Mouse (Mus musculus): ENCODE results near the gene Fam83f. TPM values are rescaled to one million over a fixed set of nuclear protein-coding genes. Genes with fewer than 3 reads are reported as not detected.

Gene Fam83f
- 0.19 TPM in 1 of 2 replicates, not detected in the other for polyA plus RNA-seq (2014; fragmentation: Nextera tagmentation; extraction: Ambion mirVana)

GRCm38 (mm10) chr15:80671295-80672252 is at the start of gene Fam83f:
Fam83f (plus strand) TSS chr15:80671847.
- peaks cover 47% of the 10 kb centered on the region for H3K27me3 ChIP-seq (ENCODE audit: control insufficient read depth, insufficient read depth, low read length)
- 5% methylated on average over 85 of the region's 85 CpGs for WGBS (ENCODE audit: insufficient replicate concordance)
- no peaks in the 10 kb centered on the region for H3K36me3 ChIP-seq (ENCODE audit: control insufficient read depth, insufficient read depth, low read length)
- H3K9ac ChIP-seq (ENCODE audit: low read depth, low read length), result peak within 1 kb of the TSS; percentile 63
- H3K4me3 ChIP-seq (ENCODE audit: low read depth, low read length), result peak within 1 kb of the TSS; percentile 49
- peak; percentile 31; the same call in 1 of the 2 replicates for ATAC-seq (replicated peaks; ENCODE audit: insufficient number of reproducible peaks, low FRiP score, low TSS enrichment)
- H3K4me2 ChIP-seq, result peak within 1 kb of the TSS; percentile 89
- no peaks in the 10 kb centered on the region for H3K9me3 ChIP-seq (replicated peaks; ENCODE audit: control insufficient read depth, low read length)
- no peak within 1 kb of the TSS for H3K27ac ChIP-seq (ENCODE audit: low read depth, low read length)
- H3K4me1 ChIP-seq (ENCODE audit: control insufficient read depth, insufficient read depth, low read length), result peaks cover 6% of the 10 kb centered on the region; the same call in 1 of the 2 replicates

GRCm38 (mm10) chr15:80623171-80623837 is 48.3 kb upstream of the Fam83f start:
- no peaks in the 10 kb centered on the region for H3K9me3 ChIP-seq (replicated peaks; ENCODE audit: control insufficient read depth, low read length)
- peak; percentile 92 for ATAC-seq (replicated peaks; ENCODE audit: insufficient number of reproducible peaks, low FRiP score, low TSS enrichment)
- peak overlapping the region; percentile 73 for H3K9ac ChIP-seq (ENCODE audit: low read depth, low read length)
- H3K27me3 ChIP-seq (ENCODE audit: control insufficient read depth, insufficient read depth, low read length), result 0 out of 2 replicates have a peak, but pooled peaks cover 4% of the 10 kb centered on the region
- H3K4me2 ChIP-seq, result peak overlapping the region; percentile 45
- peak overlapping the region; percentile 87 for H3K27ac ChIP-seq (ENCODE audit: low read depth, low read length)
- H3K4me1 ChIP-seq (ENCODE audit: control insufficient read depth, insufficient read depth, low read length), result peaks cover 23% of the 10 kb centered on the region
- H3K4me3 ChIP-seq (ENCODE audit: low read depth, low read length), result peak overlapping the region; percentile 41
- 27% methylated on average over 8 of the region's 8 CpGs for WGBS (ENCODE audit: insufficient replicate concordance)
- H3K36me3 ChIP-seq (ENCODE audit: control insufficient read depth, insufficient read depth, low read length), result no peaks in the 10 kb centered on the region

DNA sequence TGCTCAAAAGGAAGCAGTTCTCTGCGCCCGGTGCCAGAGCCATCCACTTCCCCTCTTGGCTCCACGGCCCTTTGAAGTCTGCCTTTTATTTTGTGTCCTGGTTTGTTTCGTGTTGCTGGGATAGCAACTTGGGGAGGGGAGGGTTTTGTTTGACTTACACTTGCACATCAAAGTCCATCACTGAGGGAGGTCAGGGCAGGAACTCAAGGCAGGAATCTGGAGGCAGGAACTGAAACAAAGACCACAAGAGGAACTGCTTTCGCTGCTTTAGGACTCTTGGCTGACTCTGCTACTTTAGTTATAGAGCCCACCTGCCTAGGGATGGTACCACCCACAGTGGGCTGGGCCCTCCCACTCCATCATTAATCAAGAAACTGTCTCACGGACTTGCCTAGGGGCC is 45.2 kb upstream of the Fam83f start:
- no peak overlapping the region for H3K4me2 ChIP-seq
- no peaks in the 10 kb centered on the region for H3K36me3 ChIP-seq (ENCODE audit: control insufficient read depth, insufficient read depth, low read length)
- WGBS (ENCODE audit: insufficient replicate concordance), result 70% methylated on average over 6 of the region's 6 CpGs
- H3K4me3 ChIP-seq (ENCODE audit: low read depth, low read length), result no peak overlapping the region
- no peaks in the 10 kb centered on the region for H3K9me3 ChIP-seq (replicated peaks; ENCODE audit: control insufficient read depth, low read length)
- no peak overlapping the region for H3K9ac ChIP-seq (ENCODE audit: low read depth, low read length)
- H3K4me1 ChIP-seq (ENCODE audit: control insufficient read depth, insufficient read depth, low read length), result peaks cover 17% of the 10 kb centered on the region
- H3K27ac ChIP-seq (ENCODE audit: low read depth, low read length), result no peak overlapping the region
- no peak for ATAC-seq (replicated peaks; ENCODE audit: insufficient number of reproducible peaks, low FRiP score, low TSS enrichment)
- H3K27me3 ChIP-seq (ENCODE audit: control insufficient read depth, insufficient read depth, low read length), result no peaks in the 10 kb centered on the region

DNA sequence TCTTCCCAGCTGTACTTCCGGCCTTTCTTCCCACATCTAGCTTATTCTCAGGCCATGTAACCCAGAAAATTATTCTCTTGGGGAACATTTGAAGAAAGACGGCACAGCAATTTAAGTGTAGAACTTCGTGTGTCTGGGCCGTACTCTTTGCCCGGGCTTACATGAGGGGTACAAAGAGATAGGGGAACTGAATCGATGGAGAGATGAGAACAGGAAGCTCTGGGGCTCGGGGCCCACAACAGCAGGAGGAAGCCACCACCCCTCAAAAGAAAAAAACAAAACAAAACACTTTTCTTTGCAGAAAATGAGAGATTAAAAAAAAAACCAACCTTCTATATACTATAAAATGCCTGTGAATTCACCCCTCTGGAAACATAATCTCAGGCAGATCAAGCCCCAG is 41.5 kb upstream of the Fam83f start:
- no peak for ATAC-seq (replicated peaks; ENCODE audit: insufficient number of reproducible peaks, low FRiP score, low TSS enrichment)
- Histone ChIP-seq H3K4me1 (ENCODE audit: control insufficient read depth, insufficient read depth, low read length) (no peaks in the 10 kb centered on the region), H3K9ac (ENCODE audit: low read depth, low read length) (no peak overlapping the region), H3K27ac (ENCODE audit: low read depth, low read length) (no peak overlapping the region), H3K9me3 (replicated peaks; ENCODE audit: control insufficient read depth, low read length) (no peaks in the 10 kb centered on the region), H3K27me3 (ENCODE audit: control insufficient read depth, insufficient read depth, low read length) (peaks cover 6% of the 10 kb centered on the region), H3K4me3 (ENCODE audit: low read depth, low read length) (no peak overlapping the region), H3K4me2 (no peak overlapping the region), H3K36me3 (ENCODE audit: control insufficient read depth, insufficient read depth, low read length) (no peaks in the 10 kb centered on the region)
- 67% methylated on average over 7 of the region's 7 CpGs for WGBS (ENCODE audit: insufficient replicate concordance)

DNA sequence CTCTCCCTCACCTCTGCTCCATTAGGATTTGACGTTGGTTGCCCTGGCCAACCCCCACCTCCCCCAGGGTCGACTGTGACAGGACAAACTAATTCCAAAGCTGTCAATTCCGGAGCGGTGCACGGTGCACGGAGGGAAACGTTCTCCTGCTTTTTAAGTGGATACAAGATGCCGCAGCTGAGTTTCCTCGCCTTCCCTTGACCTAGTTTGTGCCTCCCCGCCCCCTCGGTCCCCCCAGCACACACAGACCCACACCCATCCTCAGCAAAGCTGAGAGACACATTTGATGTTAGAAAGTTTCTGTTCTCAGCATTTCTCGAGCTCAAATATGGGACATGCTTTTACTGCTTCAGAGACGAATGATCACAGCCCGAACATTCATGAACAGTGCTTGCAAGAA is 40.9 kb upstream of the Fam83f start:
- no peaks in the 10 kb centered on the region for H3K36me3 ChIP-seq (ENCODE audit: control insufficient read depth, insufficient read depth, low read length)
- H3K9ac ChIP-seq (ENCODE audit: low read depth, low read length), result no peak overlapping the region
- no peak overlapping the region for H3K27ac ChIP-seq (ENCODE audit: low read depth, low read length)
- H3K4me3 ChIP-seq (ENCODE audit: low read depth, low read length), result no peak overlapping the region
- WGBS (ENCODE audit: insufficient replicate concordance), result 51% methylated on average over 14 of the region's 14 CpGs
- no peaks in the 10 kb centered on the region for H3K4me1 ChIP-seq (ENCODE audit: control insufficient read depth, insufficient read depth, low read length)
- ATAC-seq (replicated peaks; ENCODE audit: insufficient number of reproducible peaks, low FRiP score, low TSS enrichment), result no peak
- no peaks in the 10 kb centered on the region for H3K9me3 ChIP-seq (replicated peaks; ENCODE audit: control insufficient read depth, low read length)
- no peak overlapping the region for H3K4me2 ChIP-seq
- peaks cover 6% of the 10 kb centered on the region for H3K27me3 ChIP-seq (ENCODE audit: control insufficient read depth, insufficient read depth, low read length)

DNA sequence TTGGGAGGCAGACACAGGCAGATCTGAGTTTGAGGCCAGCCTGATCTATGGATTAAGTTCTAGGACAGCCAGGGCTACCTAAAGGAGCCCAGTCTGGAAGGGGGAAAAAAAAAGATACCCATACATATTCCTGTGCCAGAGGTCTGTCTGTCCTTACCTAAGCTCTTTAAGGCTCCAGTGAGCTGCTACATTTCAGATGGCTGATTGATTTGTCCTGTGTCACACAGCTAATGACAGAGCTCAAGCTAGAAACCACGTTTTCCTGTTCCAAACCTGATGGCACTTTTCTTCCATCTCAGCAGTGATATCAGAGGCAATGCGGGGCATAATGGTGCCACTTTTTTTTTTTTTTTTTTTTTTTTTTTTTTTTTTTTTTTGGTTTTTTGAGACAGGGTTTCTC is 40.3 kb upstream of the Fam83f start:
- Histone ChIP-seq H3K4me1 (ENCODE audit: control insufficient read depth, insufficient read depth, low read length) (no peaks in the 10 kb centered on the region), H3K9ac (ENCODE audit: low read depth, low read length) (no peak overlapping the region), H3K27me3 (ENCODE audit: control insufficient read depth, insufficient read depth, low read length) (peaks cover 6% of the 10 kb centered on the region), H3K27ac (ENCODE audit: low read depth, low read length) (no peak overlapping the region), H3K9me3 (replicated peaks; ENCODE audit: control insufficient read depth, low read length) (no peaks in the 10 kb centered on the region), H3K4me2 (no peak overlapping the region), H3K36me3 (ENCODE audit: control insufficient read depth, insufficient read depth, low read length) (no peaks in the 10 kb centered on the region), H3K4me3 (ENCODE audit: low read depth, low read length) (no peak overlapping the region)
- 84% methylated on average over 2 of the region's 2 CpGs for WGBS (ENCODE audit: insufficient replicate concordance)
- ATAC-seq (replicated peaks; ENCODE audit: insufficient number of reproducible peaks, low FRiP score, low TSS enrichment), result no peak

DNA sequence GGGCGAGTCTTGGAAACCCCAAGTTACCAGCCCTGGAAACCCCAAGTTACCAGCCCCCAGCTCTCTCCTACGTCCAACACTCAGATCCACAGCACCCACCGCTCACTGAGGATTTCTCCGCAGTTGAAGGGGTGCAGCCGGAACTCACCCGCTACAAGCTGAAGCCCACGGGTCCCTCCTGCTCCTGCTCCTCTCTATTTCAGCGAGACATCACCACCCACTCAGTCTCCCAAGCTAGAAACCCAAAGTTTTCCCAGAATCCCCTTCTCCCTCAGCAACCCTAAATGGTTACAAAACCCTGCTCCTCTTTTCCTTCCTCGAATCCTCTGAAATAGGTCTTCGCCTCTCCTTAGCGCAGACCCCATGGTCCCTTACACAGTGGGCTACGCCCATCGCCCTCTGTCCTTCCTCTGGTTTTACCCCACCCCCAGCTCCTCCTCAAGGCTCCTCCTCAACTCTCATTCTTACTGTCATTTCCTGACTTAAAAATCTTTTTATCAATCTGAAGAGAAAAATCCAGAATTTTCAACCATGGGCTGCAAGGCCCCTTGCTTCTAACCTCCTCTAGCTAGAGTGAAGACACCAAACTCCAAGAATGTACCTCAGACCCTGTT is 39.3 kb upstream of the Fam83f start:
- peaks cover 6% of the 10 kb centered on the region for H3K27me3 ChIP-seq (ENCODE audit: control insufficient read depth, insufficient read depth, low read length)
- no peak overlapping the region for H3K4me2 ChIP-seq
- H3K9ac ChIP-seq (ENCODE audit: low read depth, low read length), result no peak overlapping the region
- H3K27ac ChIP-seq (ENCODE audit: low read depth, low read length), result no peak overlapping the region
- 85% methylated on average over 13 of the region's 13 CpGs for WGBS (ENCODE audit: insufficient replicate concordance)
- peaks cover 3% of the 10 kb centered on the region; the same call in 1 of the 2 replicates for H3K4me1 ChIP-seq (ENCODE audit: control insufficient read depth, insufficient read depth, low read length)
- ATAC-seq (replicated peaks; ENCODE audit: insufficient number of reproducible peaks, low FRiP score, low TSS enrichment), result no peak
- no peak overlapping the region for H3K4me3 ChIP-seq (ENCODE audit: low read depth, low read length)
- no peaks in the 10 kb centered on the region for H3K9me3 ChIP-seq (replicated peaks; ENCODE audit: control insufficient read depth, low read length)
- no peaks in the 10 kb centered on the region for H3K36me3 ChIP-seq (ENCODE audit: control insufficient read depth, insufficient read depth, low read length)

- H3K4me1 ChIP-seq (ENCODE audit: control insufficient read depth, insufficient read depth, low read length), result peaks cover 9% of the 10 kb centered on the region
- no peaks in the 10 kb centered on the region for H3K36me3 ChIP-seq (ENCODE audit: control insufficient read depth, insufficient read depth, low read length)
- H3K9ac ChIP-seq (ENCODE audit: low read depth, low read length), result no peak overlapping the region
- peaks cover 6% of the 10 kb centered on the region for H3K27me3 ChIP-seq (ENCODE audit: control insufficient read depth, insufficient read depth, low read length)
- H3K4me3 ChIP-seq (ENCODE audit: low read depth, low read length), result no peak overlapping the region
- 36% methylated on average over 11 of the region's 11 CpGs for WGBS (ENCODE audit: insufficient replicate concordance)
- H3K27ac ChIP-seq (ENCODE audit: low read depth, low read length), result no peak overlapping the region
- no peaks in the 10 kb centered on the region for H3K9me3 ChIP-seq (replicated peaks; ENCODE audit: control insufficient read depth, low read length)
- ATAC-seq (replicated peaks; ENCODE audit: insufficient number of reproducible peaks, low FRiP score, low TSS enrichment), result no peak
- H3K4me2 ChIP-seq, result no peak overlapping the region
Measured at GRCm38 (mm10) chr15:80634391-80635193, 37.1 kb upstream of the Fam83f start.
